Mouse (Mus musculus) brain, embryonic 18.5 days (tissue): ENCODE measurements around the gene Matn1.

Source experiments
- DNase-seq: peaks from one replicate; pipeline ENCODE4 v3.0.0-alpha.2; 2012; ENCODE audit warnings: low read depth, low spot score

Matn1 gene

GRCm38 (mm10) chr4:130984416-130985182, 40.4 kb downstream of the Matn1 start:
- no peak for DNase-seq

DNA sequence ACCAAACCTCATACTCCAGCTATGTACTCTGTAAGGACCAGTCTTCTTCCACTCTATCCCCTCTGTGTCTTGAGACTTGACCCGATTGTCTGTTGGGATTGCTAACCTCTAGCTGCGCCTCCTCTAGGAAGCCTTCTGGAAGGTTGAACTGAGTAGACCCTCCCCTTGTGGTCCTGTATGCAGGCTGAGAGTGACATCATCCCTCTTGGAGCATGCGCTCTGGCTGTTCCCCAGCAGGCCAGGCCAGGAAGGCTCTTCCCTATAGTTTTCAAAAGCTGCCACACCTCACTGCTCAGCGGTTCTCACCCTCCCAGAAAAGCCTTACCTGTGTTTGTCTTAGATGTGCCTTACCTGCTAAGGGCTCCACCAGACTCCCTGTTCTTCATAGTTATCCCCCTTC, 42.9 kb downstream of the Matn1 start:
- no peak for DNase-seq

GRCm38 (mm10) chr4:130988219-130988839, 44.1 kb downstream of the Matn1 start:
- no peak for DNase-seq

GRCm38 (mm10) chr4:130989146-130989545, 45.0 kb downstream of the Matn1 start:
- DNase-seq: no peak

DNA sequence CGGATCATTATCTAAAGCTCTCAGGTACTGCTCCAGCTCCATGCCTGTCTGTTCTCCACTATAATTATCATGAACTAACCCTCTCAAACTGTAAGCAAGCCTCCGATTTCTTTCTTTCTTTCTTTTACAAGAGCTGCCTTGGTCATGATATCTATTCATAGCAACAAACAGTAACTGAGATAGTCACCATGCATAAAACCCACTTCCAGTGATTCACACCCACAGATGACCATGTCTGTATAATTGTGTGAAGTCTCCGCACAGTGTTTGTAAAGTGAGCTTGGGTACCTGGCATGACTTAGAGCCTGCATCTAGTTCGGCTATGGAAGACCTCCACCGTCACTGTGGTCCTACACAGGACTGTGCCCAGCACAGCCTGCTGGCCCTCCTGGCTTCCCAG, 46.8 kb downstream of the Matn1 start:
- DNase-seq: no peak

GRCm38 (mm10) chr4:130994556-130994955, 50.4 kb downstream of the Matn1 start:
- DNase-seq: no peak

DNA sequence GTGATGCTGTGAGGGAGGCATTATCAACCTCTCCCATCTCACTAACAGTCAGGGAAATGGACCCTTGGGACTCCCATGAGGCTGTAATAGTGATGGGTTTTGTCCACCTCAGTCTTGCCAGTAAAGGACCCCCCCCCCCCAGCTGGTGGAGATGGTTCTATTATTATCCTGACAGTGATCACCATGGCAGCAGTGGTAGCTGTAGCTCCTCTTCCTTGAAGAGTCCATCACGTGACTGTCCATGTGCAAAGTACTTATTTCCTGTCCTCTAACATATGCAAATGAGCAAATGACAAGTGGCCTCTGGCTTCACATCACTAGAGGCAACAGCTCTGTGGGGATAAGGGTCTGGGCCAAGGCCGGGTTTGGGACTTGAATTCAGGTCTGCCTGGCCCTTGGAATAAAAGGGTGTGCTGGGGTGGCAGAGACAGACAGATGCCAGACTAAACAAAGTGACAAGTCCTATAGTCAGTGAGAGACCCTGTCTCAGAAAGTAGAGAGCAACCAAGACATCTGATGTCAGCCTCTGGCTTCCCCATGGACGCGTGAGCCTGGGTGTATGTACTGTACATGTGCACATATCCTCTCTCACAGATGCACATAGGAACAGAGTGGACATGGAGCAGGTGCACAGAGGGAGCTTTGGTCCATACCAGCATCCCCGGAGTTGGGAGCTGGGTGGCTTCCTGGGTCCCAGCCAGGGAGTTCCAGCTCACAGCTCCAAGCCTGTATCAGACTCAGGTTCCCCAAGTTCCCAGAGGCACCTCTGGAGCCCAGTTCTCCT, 55.8 kb downstream of the Matn1 start:
- DNase-seq: no peak

DNA sequence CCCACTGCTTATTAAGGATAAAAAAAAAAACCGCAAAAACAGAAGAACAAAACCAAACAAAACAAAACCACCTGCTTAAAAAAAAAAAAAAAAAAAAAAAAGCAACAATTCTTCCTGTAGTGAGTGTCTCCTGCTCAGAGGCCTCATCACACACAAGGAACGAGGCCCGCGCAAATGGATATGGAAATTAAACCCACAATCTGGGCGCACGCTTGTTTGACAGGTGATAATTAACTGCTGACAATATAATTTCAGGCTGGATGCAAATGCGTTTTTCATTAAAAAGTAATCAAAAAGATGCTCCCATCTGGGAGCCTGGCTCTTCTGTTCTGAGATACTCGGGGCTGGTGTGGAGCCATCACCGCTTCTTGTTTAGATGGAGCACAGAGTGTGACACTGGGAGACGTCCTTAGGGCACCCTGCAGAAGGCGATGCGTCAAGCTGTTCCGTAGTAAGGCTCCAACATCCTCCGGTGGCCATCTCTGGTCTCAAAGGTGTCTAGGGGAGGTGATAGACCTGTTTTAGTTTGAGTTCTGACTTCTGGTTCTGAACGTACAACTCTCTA, 56.5 kb downstream of the Matn1 start:
- DNase-seq: peak; percentile 60
